Mouse (Mus musculus) intestine, postnatal 0 days (tissue): ENCODE measurements around the gene Uqcrc1. TPM values are rescaled to one million over a fixed set of nuclear protein-coding genes. Genes with fewer than 3 reads are reported as not detected.

Source experiments
- ATAC-seq: fragments of 200-750 bp; cut with Nextera tagmentation; 2 replicates; pipeline ENCODE4 v1.8.0; 2017; ENCODE audit warnings: mild to moderate bottlenecking, moderate TSS enrichment, moderate library complexity
- H3K27ac ChIP-seq: fragments of 300-500 bp; sonication (generic); 2 replicates; pipeline ENCODE4 v1.5.1; 2014; ENCODE audit warnings: mild to moderate bottlenecking, low read depth, low read length, moderate library complexity
- H3K27me3 ChIP-seq: fragments of 300-500 bp; sonication (generic); replicated peaks from 2 replicates; pipeline ENCODE4 v1.6.1; 2014; ENCODE audit warnings: low read length, mixed read lengths; ENCODE audit not compliant: control insufficient read depth, insufficient read depth
- H3K36me3 ChIP-seq: fragments of 300-500 bp; sonication (generic); 2 replicates; pipeline ENCODE4 v1.6.1; 2014; ENCODE audit warnings: mild to moderate bottlenecking, moderate library complexity; ENCODE audit not compliant: control insufficient read depth, insufficient read depth
- H3K4me1 ChIP-seq: fragments of 300-500 bp; sonication (generic); replicated peaks from 2 replicates; pipeline ENCODE4 v1.6.1; 2014; ENCODE audit warnings: antibody characterized with exemption, low read length, mixed read lengths; ENCODE audit not compliant: control insufficient read depth, insufficient read depth
- H3K4me2 ChIP-seq: fragments of 300-500 bp; sonication (generic); replicated peaks from 2 replicates; pipeline ENCODE4 v1.6.1; 2014; ENCODE audit warnings: low read depth, mild to moderate bottlenecking, moderate library complexity
- H3K4me3 ChIP-seq: fragments of 300-500 bp; sonication (generic); 2 replicates; pipeline ENCODE4 v1.5.1; 2014; ENCODE audit warnings: low read depth, low read length
- H3K9ac ChIP-seq: fragments of 300-500 bp; sonication (generic); 2 replicates; pipeline ENCODE4 v1.6.1; 2014; ENCODE audit warnings: mild to moderate bottlenecking, low read depth, low read length
- H3K9me3 ChIP-seq: fragments of 300-500 bp; sonication (generic); 2 replicates; pipeline ENCODE4 v1.6.1; 2016; ENCODE audit warnings: mixed run types; ENCODE audit not compliant: control insufficient read depth
- CTCF ChIP-seq: sonication (generic); IDR thresholded peaks from 2 replicates; pipeline ENCODE4 v1.5.1; 2016; ENCODE audit warnings: low read depth, mild to moderate bottlenecking, control low read depth, antibody characterized with exemption, moderate library complexity
- WGBS: fragments of 180-500 bp; shearing (Covaris S2); extraction: QIAGEN DNeasy Blood & Tissue Kit; methylation state at CpG from one replicate; pipeline ENCODE4 v1.1.7; 2014; 5-methylcytosine and 5-hydroxymethylcytosine counted together
- polyA plus RNA-seq: library from polyadenylated mRNA; unstranded; fragments of >200 nt; fragmentation: Nextera tagmentation; extraction: Ambion mirVana; gene quantifications from 2 replicates; pipeline ENCODE4 v1.2.1, GENCODE M21; 2015

Gene Uqcrc1
- polyA plus RNA-seq, 1 experiment from 2014 or later: 585 TPM

DNA sequence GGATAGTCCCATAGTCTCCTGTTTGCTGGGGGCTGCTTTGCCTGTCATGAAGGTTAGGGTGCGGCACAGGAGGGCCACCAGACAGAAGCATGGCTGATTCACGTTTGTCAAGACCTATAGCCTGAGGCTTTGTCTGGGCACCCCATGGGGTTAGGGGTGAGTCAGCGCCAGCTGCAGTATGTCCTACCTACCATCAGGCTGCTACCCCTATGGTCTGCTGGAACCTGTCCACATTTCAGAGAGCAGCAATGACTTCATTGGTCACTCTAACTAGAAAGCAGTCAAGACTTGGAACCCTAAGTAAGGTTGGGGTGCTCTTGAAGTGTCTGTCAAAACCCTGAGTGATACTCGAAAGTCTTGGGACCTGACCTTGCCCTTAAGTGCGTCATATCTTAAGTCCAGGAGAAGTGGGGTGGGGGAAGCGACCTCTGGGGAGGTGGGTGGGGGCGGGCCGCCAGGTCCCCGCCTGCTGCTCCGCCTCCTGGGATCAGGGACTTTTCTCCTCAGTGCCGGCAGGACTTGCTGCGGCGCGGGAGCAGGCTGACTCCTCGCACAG lies 16.7 kb downstream of the Uqcrc1 start, which contains the start of gene Col7a1:
Col7a1 (plus strand) TSS at position 506 of the 556 bp plus-strand sequence.
- Histone ChIP-seq H3K9me3 (no peaks in the 10 kb centered on the region), H3K36me3 (peaks cover 28% of the 10 kb centered on the region), H3K27me3 (0 out of 2 replicates have a peak, but pooled peaks cover 7% of the 10 kb centered on the region), H3K4me2 (peak within 1 kb of the TSS; percentile 32), H3K9ac (no peak within 1 kb of the TSS), H3K4me3 (peak within 1 kb of the TSS; percentile 1; the same call in 1 of the 2 replicates), H3K27ac (no peak within 1 kb of the TSS), H3K4me1 (no peaks in the 10 kb centered on the region)
- ATAC-seq: no peak
- no peak for TF ChIP-seq CTCF
- 10% methylated on average over 15 of the region's 15 CpGs for WGBS

DNA sequence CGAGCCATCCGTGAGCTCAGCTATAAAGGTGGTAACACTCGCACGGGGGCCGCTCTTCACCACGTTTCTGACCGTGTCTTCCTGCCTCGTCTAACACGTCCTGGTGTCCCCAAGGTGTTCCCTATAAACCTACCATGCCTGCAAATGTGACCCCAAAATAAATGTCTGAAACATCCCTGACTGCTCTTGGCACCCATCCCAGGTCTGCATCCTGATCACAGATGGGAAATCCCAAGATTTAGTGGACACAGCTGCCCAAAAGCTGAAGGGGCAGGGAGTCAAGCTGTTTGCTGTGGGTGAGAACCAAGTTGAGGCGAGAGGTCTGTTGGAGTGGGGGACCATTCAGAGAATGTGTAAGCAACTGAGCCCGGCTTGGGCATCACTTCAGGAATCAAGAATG lies 18.8 kb downstream of the Uqcrc1 start:
- Histone ChIP-seq H3K36me3 (peaks cover 7% of the 10 kb centered on the region), H3K27ac (no peak overlapping the region), H3K4me3 (no peak overlapping the region), H3K9me3 (no peaks in the 10 kb centered on the region), H3K9ac (no peak overlapping the region), H3K4me1 (no peaks in the 10 kb centered on the region), H3K4me2 (no peak overlapping the region), H3K27me3 (0 out of 2 replicates have a peak, but pooled peaks cover 7% of the 10 kb centered on the region)
- WGBS: 92% methylated on average over 11 of the region's 11 CpGs
- no peak for ATAC-seq
- no peak for TF ChIP-seq CTCF

DNA sequence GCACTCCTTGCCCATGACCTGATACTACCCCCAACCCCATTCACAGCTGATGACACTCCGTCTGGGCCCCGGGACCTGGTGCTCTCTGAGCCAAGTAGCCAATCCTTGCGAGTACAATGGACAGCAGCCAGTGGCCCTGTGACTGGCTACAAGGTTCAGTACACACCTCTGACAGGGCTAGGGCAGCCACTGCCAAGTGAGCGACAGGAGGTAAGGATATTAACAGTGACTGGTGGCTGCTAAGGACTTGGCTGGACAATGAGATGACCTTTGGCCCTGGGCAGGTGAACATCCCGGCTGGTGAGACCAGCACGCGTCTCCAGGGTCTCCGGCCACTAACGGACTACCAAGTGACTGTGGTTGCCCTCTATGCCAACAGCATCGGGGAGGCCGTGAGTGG lies 19.4 kb downstream of the Uqcrc1 start:
- TF ChIP-seq CTCF: no peak
- WGBS: 83% methylated on average over 11 of the region's 11 CpGs
- Histone ChIP-seq H3K27ac (no peak overlapping the region), H3K4me3 (no peak overlapping the region), H3K9me3 (no peaks in the 10 kb centered on the region), H3K4me1 (no peaks in the 10 kb centered on the region), H3K9ac (no peak overlapping the region), H3K36me3 (peaks cover 4% of the 10 kb centered on the region), H3K4me2 (no peak overlapping the region), H3K27me3 (0 out of 2 replicates have a peak, but pooled peaks cover 7% of the 10 kb centered on the region)
- no peak for ATAC-seq

DNA sequence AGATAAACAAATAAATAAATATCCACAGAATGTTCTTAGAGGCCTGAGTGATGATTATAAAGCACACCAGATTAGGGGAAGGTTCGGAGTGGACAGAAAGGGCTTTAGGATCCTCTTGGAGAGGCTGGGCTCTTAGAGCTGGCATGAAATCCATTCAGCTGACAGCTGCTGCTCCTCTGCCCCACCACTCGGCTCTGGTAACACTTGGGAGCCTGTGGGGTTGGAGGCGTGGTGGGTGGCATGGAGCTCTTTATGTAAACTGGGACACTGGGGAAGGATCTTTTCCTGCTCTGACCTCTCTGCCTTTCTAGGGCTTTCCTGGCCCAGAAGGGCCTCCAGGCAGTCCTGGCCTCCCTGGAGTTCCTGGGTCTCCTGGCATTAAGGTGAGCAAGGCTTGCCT lies 27.1 kb downstream of the Uqcrc1 start:
- Histone ChIP-seq H3K36me3 (no peaks in the 10 kb centered on the region), H3K4me1 (no peaks in the 10 kb centered on the region), H3K4me2 (no peak overlapping the region), H3K4me3 (no peak overlapping the region), H3K27me3 (no peaks in the 10 kb centered on the region), H3K9me3 (no peaks in the 10 kb centered on the region), H3K9ac (no peak overlapping the region), H3K27ac (peak overlapping the region; percentile 50)
- 60% methylated on average over 3 of the region's 3 CpGs for WGBS
- TF ChIP-seq CTCF: no peak
- ATAC-seq: no peak

DNA sequence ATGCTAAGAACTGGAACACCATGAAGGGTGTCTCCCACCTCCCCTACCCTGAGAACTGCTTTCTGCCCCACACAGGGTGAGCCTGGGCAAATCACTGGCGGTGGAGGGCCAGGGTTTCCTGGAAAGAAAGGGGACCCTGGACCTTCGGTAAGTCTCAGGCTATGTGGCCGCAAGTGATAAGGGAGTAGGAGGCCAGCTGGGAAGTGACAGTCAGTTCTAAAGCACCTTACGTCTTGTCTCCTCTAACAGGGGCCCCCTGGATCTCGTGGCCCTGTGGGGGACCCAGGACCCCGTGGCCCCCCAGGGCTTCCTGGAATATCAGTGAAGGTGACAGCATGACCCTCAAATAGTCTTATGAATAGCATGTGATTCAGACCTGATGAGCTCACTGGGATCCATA lies 27.9 kb downstream of the Uqcrc1 start:
- H3K4me1 ChIP-seq: no peaks in the 10 kb centered on the region
- 63% methylated on average over 6 of the region's 6 CpGs for WGBS
- H3K9me3 ChIP-seq: no peaks in the 10 kb centered on the region
- H3K4me2 ChIP-seq: no peak overlapping the region
- H3K27ac ChIP-seq: peak overlapping the region; percentile 50
- H3K36me3 ChIP-seq: no peaks in the 10 kb centered on the region
- no peak for TF ChIP-seq CTCF
- no peak overlapping the region for H3K9ac ChIP-seq
- no peaks in the 10 kb centered on the region for H3K27me3 ChIP-seq
- H3K4me3 ChIP-seq: no peak overlapping the region
- ATAC-seq: peak; percentile 72

DNA sequence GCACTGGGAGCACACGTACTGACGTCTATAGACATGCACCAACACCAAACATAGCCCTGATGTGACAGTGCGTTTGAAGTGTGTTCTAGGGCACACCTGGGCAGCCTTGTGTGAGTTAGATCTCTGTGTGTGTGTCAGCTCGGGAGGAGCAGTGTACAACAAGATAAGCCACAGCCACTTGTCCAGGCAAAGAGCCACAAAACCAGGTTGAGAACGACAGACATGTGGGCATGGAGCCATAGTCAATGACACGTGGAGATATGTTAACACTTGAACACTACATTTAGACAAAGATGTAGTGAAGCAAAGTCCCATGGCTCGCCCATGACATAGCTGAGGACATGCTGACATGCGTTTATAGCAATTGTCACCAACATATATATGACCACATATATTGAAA lies 34.2 kb downstream of the Uqcrc1 start:
- Histone ChIP-seq H3K36me3 (no peaks in the 10 kb centered on the region), H3K27me3 (no peaks in the 10 kb centered on the region), H3K4me3 (no peak overlapping the region), H3K27ac (no peak overlapping the region), H3K9me3 (no peaks in the 10 kb centered on the region), H3K4me2 (no peak overlapping the region), H3K4me1 (no peaks in the 10 kb centered on the region), H3K9ac (no peak overlapping the region)
- TF ChIP-seq CTCF: no peak
- no peak for ATAC-seq
- WGBS: 79% methylated on average over 8 of the region's 8 CpGs
